Mouse (Mus musculus): Measurements from ENCODE around the gene Neil1.

DNA sequence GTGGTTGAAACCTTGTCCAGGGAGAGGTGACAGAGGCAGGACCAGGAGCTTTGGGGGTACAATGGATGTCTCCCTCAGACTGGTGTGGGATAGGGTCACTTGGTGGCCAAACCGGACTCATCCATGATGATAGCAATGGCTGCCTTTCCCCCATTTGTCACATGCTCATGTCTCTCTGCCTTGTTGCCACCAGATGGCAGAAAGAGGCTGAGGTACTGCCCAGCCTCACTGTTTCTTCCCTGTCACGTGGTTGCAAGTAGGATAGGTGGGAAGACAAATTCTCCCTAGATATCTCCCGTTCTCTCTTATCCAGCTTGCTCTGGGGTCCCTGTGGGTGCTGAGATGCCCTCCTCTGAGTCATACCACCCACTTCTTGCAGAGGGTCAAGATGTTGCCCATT, 14.4 kb upstream of the Neil1 start:
- TF ChIP-seq POLR2A (IDR thresholded peaks at IDR 0.05; ENCODE audit: borderline replicate concordance, extremely low read depth, insufficient read depth, insufficient read length, poor library complexity, severe bottlenecking) (no peak), CTCF (IDR thresholded peaks at IDR 0.05; ENCODE audit: borderline replicate concordance, extremely low read depth, insufficient read depth, insufficient read length) (peak; percentile 60; the same call in 1 of the 2 replicates)
